Mouse (Mus musculus) lung, embryonic 16.5 days (tissue): Measurements from ENCODE around the gene AI661453. TPM values are rescaled to one million over a fixed set of nuclear protein-coding genes. Genes with fewer than 3 reads are reported as not detected.

Experiments
- ATAC-seq: fragments of 200-750 bp; cut with Nextera tagmentation; 2 replicates; pipeline ENCODE4 v1.8.0; 2017; ENCODE audit warnings: low read depth, mild to moderate bottlenecking, moderate library complexity
- H3K27ac ChIP-seq: fragments of 300-500 bp; sonication (generic); 2 replicates; pipeline ENCODE4 v1.5.1; 2014; ENCODE audit warnings: mild to moderate bottlenecking, control low read depth, low read length
- H3K27me3 ChIP-seq: fragments of 300-500 bp; sonication (generic); 2 replicates; pipeline ENCODE4 v1.6.1; 2014; ENCODE audit warnings: low read depth, low read length, mixed read lengths; ENCODE audit not compliant: control insufficient read depth, insufficient read depth
- H3K36me3 ChIP-seq: fragments of 300-500 bp; sonication (generic); 2 replicates; pipeline ENCODE4 v1.6.1; 2014; ENCODE audit warnings: low read length; ENCODE audit not compliant: control insufficient read depth, insufficient read depth
- H3K4me1 ChIP-seq: fragments of 300-500 bp; sonication (generic); replicated peaks from 2 replicates; pipeline ENCODE4 v1.6.1; 2014; ENCODE audit warnings: low read length, mixed read lengths; ENCODE audit not compliant: control insufficient read depth, insufficient read depth
- H3K4me2 ChIP-seq: fragments of 300-500 bp; sonication (generic); 2 replicates; pipeline ENCODE4 v1.6.1; 2014; ENCODE audit warnings: low read depth, low read length, control low read depth
- H3K4me3 ChIP-seq: fragments of 300-500 bp; sonication (generic); 2 replicates; pipeline ENCODE4 v1.5.1; 2014; ENCODE audit warnings: mild to moderate bottlenecking, low read length, control low read depth
- H3K9ac ChIP-seq: fragments of 300-500 bp; sonication (generic); 2 replicates; pipeline ENCODE4 v1.6.1; 2014; ENCODE audit warnings: low read length, control low read depth
- H3K9me3 ChIP-seq: fragments of 300-500 bp; sonication (generic); 2 replicates; pipeline ENCODE4 v1.6.1; 2016; ENCODE audit warnings: low read length; ENCODE audit not compliant: control insufficient read depth
- WGBS: fragments of 180-500 bp; shearing (Covaris S2); extraction: QIAGEN DNeasy Blood & Tissue Kit; methylation state at CpG from one replicate; pipeline ENCODE4 v1.1.7; 2014; 5-methylcytosine and 5-hydroxymethylcytosine counted together
- polyA plus RNA-seq: library from polyadenylated mRNA; unstranded; fragments of >200 nt; fragmentation: Nextera tagmentation; extraction: Ambion mirVana; gene quantifications from 2 replicates; pipeline ENCODE4 v1.2.1, GENCODE M21; 2015

Gene AI661453
- polyA plus RNA-seq: 1.8 and 2.3 TPM in 2 replicates

GRCm38 (mm10) chr17:47436156-47436906 lies at the start of gene AI661453:
AI661453 (plus strand) TSS chr17:47436615.
- Histone ChIP-seq H3K36me3 (no peaks in the 10 kb centered on the region), H3K4me2 (peak within 1 kb of the TSS; percentile 67), H3K9ac (peak within 1 kb of the TSS; percentile 70), H3K4me1 (peaks cover 23% of the 10 kb centered on the region), H3K27me3 (peaks cover 6% of the 10 kb centered on the region), H3K9me3 (no peaks in the 10 kb centered on the region), H3K4me3 (peak within 1 kb of the TSS; percentile 57), H3K27ac (peak within 1 kb of the TSS; percentile 65)
- WGBS: 1% methylated on average over 39 of the region's 45 CpGs
- peak; percentile 92 for ATAC-seq

- H3K9me3 ChIP-seq: no peaks in the 10 kb centered on the region; the same call in 1 of the 2 replicates
- no peaks in the 10 kb centered on the region for H3K27me3 ChIP-seq
- H3K36me3 ChIP-seq: no peaks in the 10 kb centered on the region
- ATAC-seq: no peak
- no peak overlapping the region for H3K4me3 ChIP-seq
- WGBS: 62% methylated on average over 4 of the region's 4 CpGs
- H3K27ac ChIP-seq: no peak overlapping the region
- H3K4me1 ChIP-seq: no peaks in the 10 kb centered on the region
- no peak overlapping the region for H3K4me2 ChIP-seq
- H3K9ac ChIP-seq: no peak overlapping the region
Measured at GRCm38 (mm10) chr17:47386649-47387048, 49.8 kb upstream of the AI661453 start.

- H3K4me3 ChIP-seq: peak overlapping the region; percentile 46
- 0 out of 2 replicates have a peak overlapping the region, but pooled peaks have one; percentile 57 for H3K9ac ChIP-seq
- H3K36me3 ChIP-seq: no peaks in the 10 kb centered on the region
- H3K4me1 ChIP-seq: peaks cover 14% of the 10 kb centered on the region
- no peaks in the 10 kb centered on the region; the same call in 1 of the 2 replicates for H3K9me3 ChIP-seq
- 17% methylated on average over 23 of the region's 24 CpGs for WGBS
- peaks cover 11% of the 10 kb centered on the region; the same call in 1 of the 2 replicates for H3K27me3 ChIP-seq
- ATAC-seq: 0 out of 2 replicates have a peak, but pooled peaks have one; percentile 11
- no peak overlapping the region for H3K27ac ChIP-seq
- peak overlapping the region; percentile 74 for H3K4me2 ChIP-seq
Measured at GRCm38 (mm10) chr17:47394223-47394869, 42.1 kb upstream of the AI661453 start.

- Histone ChIP-seq H3K27me3 (peaks cover 11% of the 10 kb centered on the region; the same call in 1 of the 2 replicates), H3K4me2 (peak overlapping the region; percentile 74), H3K4me3 (peak overlapping the region; percentile 46), H3K9me3 (no peaks in the 10 kb centered on the region; the same call in 1 of the 2 replicates), H3K4me1 (peaks cover 14% of the 10 kb centered on the region), H3K27ac (no peak overlapping the region), H3K36me3 (no peaks in the 10 kb centered on the region), H3K9ac (peak overlapping the region; percentile 57)
- ATAC-seq: peak; percentile 91
- WGBS: 2% methylated on average over 20 of the region's 20 CpGs
Measured at GRCm38 (mm10) chr17:47395376-47395913, 41.0 kb upstream of the AI661453 start.

GRCm38 (mm10) chr17:47399091-47399490 lies 37.3 kb upstream of the AI661453 start:
- H3K36me3 ChIP-seq: no peaks in the 10 kb centered on the region
- H3K4me2 ChIP-seq: no peak overlapping the region
- WGBS: 83% methylated on average over 8 of the region's 8 CpGs
- H3K4me3 ChIP-seq: no peak overlapping the region
- H3K4me1 ChIP-seq: peaks cover 14% of the 10 kb centered on the region
- no peak for ATAC-seq
- no peaks in the 10 kb centered on the region for H3K9me3 ChIP-seq
- no peak overlapping the region for H3K27ac ChIP-seq
- peaks cover 11% of the 10 kb centered on the region; the same call in 1 of the 2 replicates for H3K27me3 ChIP-seq
- no peak overlapping the region for H3K9ac ChIP-seq

DNA sequence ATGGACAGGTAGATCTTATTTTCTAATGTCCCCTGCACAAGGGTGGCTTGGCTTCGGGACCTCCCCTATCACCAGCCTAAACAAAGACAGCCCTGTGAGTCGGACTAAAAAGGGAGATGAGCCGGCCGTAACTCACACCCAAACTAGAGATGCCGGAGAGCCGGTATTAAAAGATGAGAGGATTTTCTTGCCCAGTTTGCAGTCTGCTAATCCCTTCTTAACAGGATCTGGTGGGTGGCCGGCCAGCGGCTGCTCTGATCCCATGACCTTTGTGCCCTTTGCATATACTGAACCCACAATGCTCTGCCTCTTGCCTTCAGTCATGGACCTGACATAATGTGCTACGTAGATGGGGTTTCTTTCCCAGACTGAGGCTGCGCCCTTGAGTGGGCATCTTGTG lies 36.0 kb upstream of the AI661453 start, which contains the start of gene Guca1a:
Gene Guca1a, minus strand, starts transcription at position 134 of the 400 bp plus-strand sequence.
- Histone ChIP-seq H3K27ac (no peak within 1 kb of the TSS), H3K4me2 (no peak within 1 kb of the TSS), H3K9ac (no peak within 1 kb of the TSS), H3K36me3 (no peaks in the 10 kb centered on the region), H3K4me3 (no peak within 1 kb of the TSS), H3K9me3 (no peaks in the 10 kb centered on the region), H3K4me1 (peaks cover 3% of the 10 kb centered on the region), H3K27me3 (peaks cover 5% of the 10 kb centered on the region; the same call in 1 of the 2 replicates)
- WGBS: 50% methylated on average over 10 of the region's 10 CpGs
- ATAC-seq: no peak

DNA sequence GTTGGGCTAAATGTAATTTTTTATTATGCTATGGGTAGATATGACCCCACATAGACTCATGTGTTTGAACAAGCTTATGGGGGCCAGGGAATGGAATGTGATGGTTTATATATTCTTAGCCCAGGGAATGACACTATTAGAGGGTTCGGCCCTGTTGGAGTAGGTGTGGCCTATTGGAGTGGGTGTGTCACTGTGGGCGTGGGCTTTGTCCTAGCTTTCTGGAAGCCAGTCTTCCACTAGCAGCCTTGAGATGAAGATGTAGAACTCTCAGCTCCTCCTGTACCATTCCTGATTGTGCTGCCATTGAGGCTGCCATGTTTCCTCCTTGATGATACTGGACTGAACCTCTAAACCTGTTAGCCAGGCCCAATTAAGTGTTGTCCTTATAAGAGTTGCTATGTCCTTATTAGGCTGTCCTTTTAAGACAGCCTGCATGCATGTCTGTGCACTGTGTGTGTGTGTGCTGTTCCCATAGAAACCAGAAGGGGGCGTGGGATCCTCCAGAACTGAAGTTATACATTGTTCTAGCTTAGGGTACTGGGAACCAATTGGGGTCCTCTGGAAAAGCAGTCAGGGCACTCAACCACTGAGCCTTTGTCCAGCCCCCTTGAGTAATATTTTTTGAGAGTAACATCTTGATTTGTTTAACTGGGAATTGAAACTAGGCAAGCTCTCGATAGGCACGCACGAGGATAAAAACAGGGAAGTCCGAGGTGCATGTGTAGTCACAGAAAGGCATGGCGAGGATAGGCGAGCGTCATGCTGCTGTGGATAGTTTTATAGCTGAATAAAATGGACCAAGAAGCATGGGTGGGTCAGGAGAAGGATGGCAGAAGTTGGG lies 28.5 kb upstream of the AI661453 start:
- Histone ChIP-seq H3K4me3 (no peak overlapping the region), H3K4me2 (no peak overlapping the region), H3K9ac (no peak overlapping the region), H3K27ac (no peak overlapping the region), H3K36me3 (no peaks in the 10 kb centered on the region), H3K9me3 (no peaks in the 10 kb centered on the region), H3K4me1 (no peaks in the 10 kb centered on the region), H3K27me3 (peaks cover 23% of the 10 kb centered on the region)
- WGBS: 56% methylated on average over 10 of the region's 10 CpGs
- ATAC-seq: no peak

DNA sequence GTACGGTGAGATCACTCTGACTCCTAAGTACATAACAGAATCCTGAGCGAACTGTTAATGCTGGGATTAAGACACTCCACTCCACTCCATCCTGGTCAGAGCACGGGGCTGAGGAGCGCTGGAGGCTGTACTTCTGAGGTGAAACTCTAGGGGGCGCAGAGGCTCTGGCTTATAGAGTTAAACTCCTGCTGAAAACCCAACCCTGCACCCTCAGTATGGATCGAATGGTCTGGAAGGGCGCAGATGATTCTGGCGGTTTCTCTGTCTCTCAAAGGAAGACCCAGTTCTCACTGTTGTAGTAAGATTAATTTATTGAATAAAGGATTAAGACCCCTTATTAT lies 27.9 kb upstream of the AI661453 start:
- H3K4me3 ChIP-seq: no peak overlapping the region
- H3K4me2 ChIP-seq: no peak overlapping the region
- H3K36me3 ChIP-seq: no peaks in the 10 kb centered on the region
- peak; percentile 74 for ATAC-seq
- no peaks in the 10 kb centered on the region for H3K9me3 ChIP-seq
- no peaks in the 10 kb centered on the region for H3K4me1 ChIP-seq
- H3K27ac ChIP-seq: no peak overlapping the region
- H3K9ac ChIP-seq: no peak overlapping the region
- 14% methylated on average over 8 of the region's 8 CpGs for WGBS
- H3K27me3 ChIP-seq: peaks cover 23% of the 10 kb centered on the region
